In the genomic region with DNA sequence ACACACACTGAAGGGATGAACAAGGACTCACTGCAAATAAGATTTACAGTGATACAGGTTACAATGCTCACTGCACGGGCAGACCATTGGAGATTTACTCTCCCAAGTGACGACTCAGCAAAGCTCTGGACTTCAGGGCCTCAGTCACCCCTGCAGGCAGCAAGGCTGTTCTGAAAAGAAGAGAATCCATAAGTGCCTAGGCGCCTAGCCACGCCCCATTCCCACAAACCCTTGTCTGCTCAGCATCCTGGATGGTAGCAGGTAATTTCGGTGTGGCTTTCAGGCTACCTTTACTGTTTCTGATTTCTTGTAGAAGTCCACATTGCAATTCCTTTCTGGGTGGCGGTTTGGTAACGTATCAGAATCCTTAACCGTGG, we compare ENCODE assay signal across 9 mouse cellular contexts. TPM values are rescaled to one million over a fixed set of nuclear protein-coding genes. Genes with fewer than 3 reads are reported as not detected.
DNase-seq lines count a peak whose midpoint lies in the region.
"Had no signal": no experiment of that assay in that cellular context is flagged by ENCODE, and none has a peak within 500 bp of the region (broad histone marks: within the 10 kb centered on the region; RNA-seq: fewer than 3 reads in every experiment).

No protein-coding gene starts in this region.

- intact Hi-C loops in left cerebral cortex, postnatal 4 days (cut with DNase I), result no loop called here
- intact Hi-C loops in left cerebral cortex, postnatal 36 days (cut with DNase I), result loop anchor here (10.0 kb wide), 1 partner anchor 429 kb away; the partner anchor contains the start of gene Tnks2
- intact Hi-C loops in heart, postnatal 36 days (cut with DNase I), result loop anchor here (5.0 kb wide), 1 partner anchor 46 kb away; no protein-coding TSS in a partner anchor

- peak; percentile 24 to 43 for DNase-seq in cerebellum, postnatal 10 days
- no peak for DNase-seq in cerebellum, postnatal 4 days (ENCODE audit: low spot score in 2 of 2)
- DNase-seq in left cerebral cortex, postnatal 4 days, result peak; percentile 9
- no peak for DNase-seq in left cerebral cortex, postnatal 36 days (ENCODE audit: low spot score in 2 of 2)
- DNase-seq in R1 (ENCODE audit: low read depth, low spot score), result peak; percentile 67
- peak; percentile 18 for DNase-seq in lung, postnatal 36 days
- DNase-seq in heart, postnatal 36 days, result no peak
- no peak for DNase-seq in retina, postnatal 1 day
- DNase-seq: thymus, postnatal 4 days had no signal

RNA-seq across cellular contexts. Expression of gene Cpeb3, which starts 55.2 kb away (rescaled TPM):
- 10 to 100 TPM; 36.7 to 38.6 TPM for total RNA-seq in left cerebral cortex, postnatal 4 days (2021)
- 100 to 1,000 TPM in 1 of 2 experiments, 10 to 100 TPM in 1; 79.8 to 104 TPM for total RNA-seq in left cerebral cortex, postnatal 36 days (2021)
- 10 to 100 TPM; 77.6 to 93.0 TPM for total RNA-seq in heart, postnatal 36 days (2021)

RNA-seq across cellular contexts. Expression of gene March5, which starts 56.2 kb away (rescaled TPM):
- total RNA-seq in left cerebral cortex, postnatal 4 days (2021), result 100 to 1,000 TPM in 1 of 2 experiments, 10 to 100 TPM in 1; 99.0 to 104 TPM
- 10 to 100 TPM; 90.5 to 93.5 TPM for total RNA-seq in left cerebral cortex, postnatal 36 days (2021)
- total RNA-seq in heart, postnatal 36 days (2021), result 10 to 100 TPM; 76.8 to 88.5 TPM

Comparison
In these comparisons a context has a peak if more than half of its experiments do, and no peak if none do; other contexts are left out.
1. DNase-seq: peak in cerebellum, postnatal 10 days (2 of 2), left cerebral cortex, postnatal 4 days (single experiment), R1 (single experiment) and lung, postnatal 36 days (single experiment); none in cerebellum, postnatal 4 days (0 of 2), left cerebral cortex, postnatal 36 days (0 of 2), heart, postnatal 36 days (0 of 2) and retina, postnatal 1 day (single experiment).